Mouse (Mus musculus): ENCODE data around the gene Gja5. TPM values are rescaled to one million over a fixed set of nuclear protein-coding genes. Genes with fewer than 3 reads are reported as not detected.

The Gja5 gene
- polyA plus RNA-seq, 1 experiment from 2014 or later: 2.4 TPM

GRCm38 (mm10) chr3:96942706-96943105, 38.2 kb downstream of the Gja5 start:
- no peak for ATAC-seq (replicated peaks)
- H3K27ac ChIP-seq (replicated peaks): no peak overlapping the region
- H3K27me3 ChIP-seq: no peaks in the 10 kb centered on the region
- no peaks in the 10 kb centered on the region for H3K9me3 ChIP-seq
- no peak overlapping the region for H3K9ac ChIP-seq (replicated peaks)
- H3K4me2 ChIP-seq (replicated peaks): no peak overlapping the region
- H3K4me3 ChIP-seq: no peak overlapping the region
- WGBS: 88% methylated on average over 2 of the region's 2 CpGs
- no peaks in the 10 kb centered on the region for H3K36me3 ChIP-seq
- peaks cover 11% of the 10 kb centered on the region for H3K4me1 ChIP-seq

- H3K9ac ChIP-seq (replicated peaks): no peak overlapping the region
- H3K4me1 ChIP-seq: no peaks in the 10 kb centered on the region
- 54% methylated on average over 14 of the region's 14 CpGs for WGBS
- ATAC-seq (replicated peaks): no peak
- H3K4me3 ChIP-seq: no peak overlapping the region
- no peaks in the 10 kb centered on the region for H3K36me3 ChIP-seq
- no peaks in the 10 kb centered on the region for H3K27me3 ChIP-seq
- no peak overlapping the region for H3K4me2 ChIP-seq (replicated peaks)
- H3K27ac ChIP-seq (replicated peaks): no peak overlapping the region
- no peaks in the 10 kb centered on the region for H3K9me3 ChIP-seq
Observed at GRCm38 (mm10) chr3:96953489-96954233, 49.2 kb downstream of the Gja5 start.

GRCm38 (mm10) chr3:96960597-96960996, 56.1 kb downstream of the Gja5 start:
- no peaks in the 10 kb centered on the region for H3K27me3 ChIP-seq
- no peaks in the 10 kb centered on the region for H3K4me1 ChIP-seq
- no peak overlapping the region for H3K27ac ChIP-seq (replicated peaks)
- no peaks in the 10 kb centered on the region for H3K36me3 ChIP-seq
- WGBS: 59% methylated on average over 8 of the region's 8 CpGs
- no peak overlapping the region for H3K9ac ChIP-seq (replicated peaks)
- H3K9me3 ChIP-seq: no peaks in the 10 kb centered on the region
- no peak overlapping the region for H3K4me3 ChIP-seq
- no peak for ATAC-seq (replicated peaks)
- H3K4me2 ChIP-seq (replicated peaks): no peak overlapping the region

GRCm38 (mm10) chr3:96963088-96964034, 58.9 kb downstream of the Gja5 start:
- Histone ChIP-seq H3K36me3 (no peaks in the 10 kb centered on the region), H3K27me3 (no peaks in the 10 kb centered on the region), H3K9me3 (no peaks in the 10 kb centered on the region), H3K4me3 (no peak overlapping the region), H3K27ac (replicated peaks) (0 out of 2 replicates have a peak overlapping the region, but pooled peaks have one; percentile 9), H3K4me2 (replicated peaks) (no peak overlapping the region), H3K4me1 (no peaks in the 10 kb centered on the region), H3K9ac (replicated peaks) (no peak overlapping the region)
- ATAC-seq (replicated peaks): peak; percentile 55; the same call in 1 of the 2 replicates
- WGBS: 51% methylated on average over 12 of the region's 12 CpGs

GRCm38 (mm10) chr3:96970986-96971385, 66.5 kb downstream of the Gja5 start:
- ATAC-seq (replicated peaks): no peak
- Histone ChIP-seq H3K4me2 (replicated peaks) (no peak overlapping the region), H3K9ac (replicated peaks) (no peak overlapping the region), H3K27me3 (no peaks in the 10 kb centered on the region), H3K36me3 (no peaks in the 10 kb centered on the region), H3K9me3 (no peaks in the 10 kb centered on the region), H3K27ac (replicated peaks) (no peak overlapping the region), H3K4me1 (no peaks in the 10 kb centered on the region), H3K4me3 (no peak overlapping the region)
- 80% methylated on average over 7 of the region's 7 CpGs for WGBS

- WGBS: 85% methylated on average over 7 of the region's 7 CpGs
- no peak overlapping the region for H3K4me3 ChIP-seq
- ATAC-seq (replicated peaks): no peak
- H3K36me3 ChIP-seq: no peaks in the 10 kb centered on the region
- H3K27me3 ChIP-seq: no peaks in the 10 kb centered on the region
- H3K9me3 ChIP-seq: no peaks in the 10 kb centered on the region
- no peak overlapping the region for H3K27ac ChIP-seq (replicated peaks)
- no peaks in the 10 kb centered on the region for H3K4me1 ChIP-seq
- H3K9ac ChIP-seq (replicated peaks): no peak overlapping the region
- no peak overlapping the region for H3K4me2 ChIP-seq (replicated peaks)
Observed at GRCm38 (mm10) chr3:96974467-96974866, 70.0 kb downstream of the Gja5 start.

GRCm38 (mm10) chr3:96975628-96976027, 71.1 kb downstream of the Gja5 start:
- no peaks in the 10 kb centered on the region for H3K4me1 ChIP-seq
- no peak overlapping the region for H3K27ac ChIP-seq (replicated peaks)
- WGBS: 92% methylated on average over 10 of the region's 10 CpGs
- H3K27me3 ChIP-seq: no peaks in the 10 kb centered on the region
- H3K4me3 ChIP-seq: no peak overlapping the region
- no peaks in the 10 kb centered on the region for H3K9me3 ChIP-seq
- no peaks in the 10 kb centered on the region for H3K36me3 ChIP-seq
- ATAC-seq (replicated peaks): no peak
- H3K4me2 ChIP-seq (replicated peaks): no peak overlapping the region
- no peak overlapping the region for H3K9ac ChIP-seq (replicated peaks)

- H3K4me1 ChIP-seq: no peaks in the 10 kb centered on the region
- no peaks in the 10 kb centered on the region for H3K27me3 ChIP-seq
- no peak overlapping the region for H3K9ac ChIP-seq (replicated peaks)
- no peaks in the 10 kb centered on the region for H3K36me3 ChIP-seq
- ATAC-seq (replicated peaks): no peak
- no peak overlapping the region for H3K27ac ChIP-seq (replicated peaks)
- H3K4me2 ChIP-seq (replicated peaks): no peak overlapping the region
- H3K4me3 ChIP-seq: no peak overlapping the region
- WGBS: 88% methylated on average over 2 of the region's 2 CpGs
- no peaks in the 10 kb centered on the region for H3K9me3 ChIP-seq
Observed at GRCm38 (mm10) chr3:96977507-96977906, 73.0 kb downstream of the Gja5 start.

- no peak overlapping the region for H3K4me3 ChIP-seq
- H3K4me1 ChIP-seq: no peaks in the 10 kb centered on the region
- H3K27ac ChIP-seq (replicated peaks): no peak overlapping the region
- ATAC-seq (replicated peaks): no peak
- H3K9ac ChIP-seq (replicated peaks): no peak overlapping the region
- no peaks in the 10 kb centered on the region for H3K36me3 ChIP-seq
- 80% methylated on average over 6 of the region's 6 CpGs for WGBS
- no peak overlapping the region for H3K4me2 ChIP-seq (replicated peaks)
- no peaks in the 10 kb centered on the region for H3K9me3 ChIP-seq
- no peaks in the 10 kb centered on the region for H3K27me3 ChIP-seq
Observed at GRCm38 (mm10) chr3:96978469-96978868, 74.0 kb downstream of the Gja5 start.

GRCm38 (mm10) chr3:96979020-96979419, 74.5 kb downstream of the Gja5 start:
- ATAC-seq (replicated peaks): no peak
- no peak overlapping the region for H3K9ac ChIP-seq (replicated peaks)

GRCm38 (mm10) chr3:96981833-96982232, 77.3 kb downstream of the Gja5 start:
- no peak for ATAC-seq (replicated peaks)
- H3K4me3 ChIP-seq: no peak overlapping the region
- H3K36me3 ChIP-seq: no peaks in the 10 kb centered on the region
- H3K27ac ChIP-seq (replicated peaks): no peak overlapping the region
- no peaks in the 10 kb centered on the region for H3K9me3 ChIP-seq
- no peak overlapping the region for H3K9ac ChIP-seq (replicated peaks)
- WGBS: 79% methylated on average over 3 of the region's 3 CpGs
- no peaks in the 10 kb centered on the region for H3K27me3 ChIP-seq
- H3K4me2 ChIP-seq (replicated peaks): no peak overlapping the region
- no peaks in the 10 kb centered on the region for H3K4me1 ChIP-seq

More at GRCm38 (mm10) chr3:96979020-96979419, 74.5 kb downstream of the Gja5 start:
- Histone ChIP-seq H3K27me3 (no peaks in the 10 kb centered on the region), H3K4me2 (replicated peaks) (no peak overlapping the region), H3K36me3 (no peaks in the 10 kb centered on the region), H3K27ac (replicated peaks) (no peak overlapping the region), H3K9me3 (no peaks in the 10 kb centered on the region), H3K4me1 (no peaks in the 10 kb centered on the region), H3K4me3 (no peak overlapping the region)
- 95% methylated on average over 3 of the region's 3 CpGs for WGBS

- H3K9me3 ChIP-seq: no peaks in the 10 kb centered on the region
- no peaks in the 10 kb centered on the region for H3K36me3 ChIP-seq
- H3K4me3 ChIP-seq: no peak overlapping the region
- no peak overlapping the region for H3K9ac ChIP-seq (replicated peaks)
- ATAC-seq (replicated peaks): no peak
- no peak overlapping the region for H3K4me2 ChIP-seq (replicated peaks)
- H3K27me3 ChIP-seq: no peaks in the 10 kb centered on the region
- WGBS: 82% methylated on average over 2 of the region's 2 CpGs
- no peak overlapping the region for H3K27ac ChIP-seq (replicated peaks)
- no peaks in the 10 kb centered on the region for H3K4me1 ChIP-seq
Observed at GRCm38 (mm10) chr3:96982666-96983065, 78.2 kb downstream of the Gja5 start.

Measured in forebrain, embryonic 15.5 days (tissue).